ENCODE assay signal across 8 mouse cellular contexts in the genomic region with DNA sequence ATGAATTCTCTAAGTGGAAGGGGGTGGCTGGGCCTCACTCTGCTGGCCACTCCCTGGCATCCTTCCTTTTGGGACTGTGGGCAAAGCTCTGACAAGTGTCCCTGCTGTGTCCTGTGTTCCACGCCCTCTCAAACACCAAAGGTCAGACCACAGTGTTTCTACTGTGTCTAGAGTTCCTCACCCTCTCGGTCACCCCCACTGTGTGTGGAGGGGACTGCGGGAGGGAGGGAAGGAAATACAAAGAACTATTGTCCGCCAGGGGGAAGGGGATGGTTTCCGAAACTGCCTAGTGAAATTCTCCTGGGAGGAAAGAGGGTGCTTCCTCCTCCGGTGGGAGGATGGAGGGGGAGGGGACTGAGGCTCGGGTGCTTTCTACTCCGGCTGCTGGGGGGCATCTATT. TPM values are rescaled to one million over a fixed set of nuclear protein-coding genes. Genes with fewer than 3 reads are reported as not detected.
DNase-seq lines count a peak whose midpoint lies in the region; ATAC-seq and TF ChIP-seq lines count a peak whose summit lies in the region.

No protein-coding gene starts in this region.

- no peaks in the 10 kb centered on the region for H3K9me3 ChIP-seq in heart, embryonic 11.5 days (replicated peaks; ENCODE audit: control insufficient read depth, low read length)
- no peaks in the 10 kb centered on the region for H3K9me3 ChIP-seq in E14TG2a.4 (ENCODE audit: low read length)
- no peaks in the 10 kb centered on the region for H3K9me3 ChIP-seq in liver, embryonic 16.5 days (replicated peaks; ENCODE audit: control insufficient read depth, low read length)

- H3K9ac ChIP-seq in heart, embryonic 11.5 days (ENCODE audit: low read depth, low read length): peak overlapping the region; percentile 58; the same call in 1 of the 2 replicates
- no peak overlapping the region for H3K9ac ChIP-seq in liver, embryonic 16.5 days (ENCODE audit: low read depth, low read length)

- H3K27ac ChIP-seq in heart, embryonic 11.5 days (ENCODE audit: low read depth, low read length): peak overlapping the region; percentile 96; the same call in 1 of the 2 replicates
- no peak overlapping the region; the same call in 1 of the 2 replicates for H3K27ac ChIP-seq in liver, embryonic 16.5 days (ENCODE audit: low read length)

- peaks cover 30% of the 10 kb centered on the region for H3K4me1 ChIP-seq in heart, embryonic 11.5 days (ENCODE audit: control insufficient read depth, insufficient read depth, low read length)
- peaks cover 83% of the 10 kb centered on the region for H3K4me1 ChIP-seq in E14TG2a.4 (replicated peaks; ENCODE audit: low read depth, low read length)
- peaks cover 32% of the 10 kb centered on the region for H3K4me1 ChIP-seq in liver, embryonic 16.5 days (ENCODE audit: control insufficient read depth, low read depth, low read length)

- no peak for ATAC-seq in heart, embryonic 11.5 days (replicated peaks; ENCODE audit: insufficient number of reproducible peaks, low FRiP score, low TSS enrichment)
- ATAC-seq in granulocyte monocyte progenitor cell, adult 5-6 weeks (replicated peaks; ENCODE audit: poor library complexity, severe bottlenecking): peak; percentile 35
- no peak for ATAC-seq in liver, embryonic 16.5 days (ENCODE audit: low read depth)

- TF ChIP-seq CTCF in E14TG2a.4 (conservative IDR thresholded peaks at IDR 0.05; ENCODE audit: low read length): no peak

- H3K4me2 ChIP-seq in heart, embryonic 11.5 days: peak overlapping the region; percentile 71
- peak overlapping the region; percentile 77 for H3K4me2 ChIP-seq in liver, embryonic 16.5 days (ENCODE audit: low read depth, low read length)

- no peaks in the 10 kb centered on the region for H3K27me3 ChIP-seq in heart, embryonic 11.5 days (ENCODE audit: control insufficient read depth, insufficient read depth, low read length)
- no peaks in the 10 kb centered on the region; the same call in 1 of the 2 replicates for H3K27me3 ChIP-seq in E14TG2a.4 (ENCODE audit: insufficient read depth, low read length)
- no peaks in the 10 kb centered on the region for H3K27me3 ChIP-seq in liver, embryonic 16.5 days (ENCODE audit: control insufficient read depth, insufficient read depth, low read depth, low read length)

- no peak for DNase-seq in heart, adult 11 months
- no peak for DNase-seq in cerebellum, adult 8-10 months
- no peak for DNase-seq in cerebellum, adult 11 months
- no peak for DNase-seq in frontal cortex, postnatal 25 days (ENCODE audit: low spot score in 2 of 2)

- H3K36me3 ChIP-seq in heart, embryonic 11.5 days (ENCODE audit: control insufficient read depth, insufficient read depth, low read length): peaks cover 32% of the 10 kb centered on the region
- H3K36me3 ChIP-seq in E14TG2a.4 (ENCODE audit: insufficient read depth, low read length): peaks cover 53% of the 10 kb centered on the region
- H3K36me3 ChIP-seq in liver, embryonic 16.5 days (ENCODE audit: control insufficient read depth, insufficient read depth): no peaks in the 10 kb centered on the region; the same call in 1 of the 2 replicates

- H3K4me3 ChIP-seq in heart, embryonic 11.5 days (ENCODE audit: low read depth, low read length): peak overlapping the region; percentile 40; the same call in 1 of the 2 replicates
- H3K4me3 ChIP-seq in E14TG2a.4 (replicated peaks; ENCODE audit: low read length): peak overlapping the region; percentile 85
- no peak overlapping the region for H3K4me3 ChIP-seq in liver, embryonic 16.5 days (ENCODE audit: low read depth, low read length)

- 20% methylated on average over 8 of the region's 8 CpGs for WGBS in heart, embryonic 11.5 days (ENCODE audit: insufficient replicate concordance)
- WGBS in liver, embryonic 16.5 days (ENCODE audit: insufficient replicate concordance): 16% methylated on average over 8 of the region's 8 CpGs

RNA-seq across cellular contexts. Expression of gene Smtn, which starts 5.5 kb away (rescaled TPM):
- polyA plus RNA-seq in heart, embryonic 11.5 days (2014; fragmentation: Nextera tagmentation; extraction: Ambion mirVana): 66.9 and 72.9 TPM in 2 replicates
- 7.5 and 10.5 TPM in 2 replicates for total RNA-seq in granulocyte monocyte progenitor cell, adult 5-6 weeks (2014; fragmentation: Nextera tagmentation)
- 7.0 and 8.3 TPM in 2 replicates for total RNA-seq in granulocyte monocyte progenitor cell, adult 5-6 weeks (2017)
- polyA plus RNA-seq in liver, embryonic 16.5 days (2015; fragmentation: Nextera tagmentation; extraction: Ambion mirVana): 10.4 and 16.7 TPM in 2 replicates

RNA-seq across cellular contexts. Expression of gene Selenom, which starts 20.5 kb away (rescaled TPM):
- polyA plus RNA-seq in heart, embryonic 11.5 days (2014; fragmentation: Nextera tagmentation; extraction: Ambion mirVana): 122 and 127 TPM in 2 replicates
- 22.0 and 28.8 TPM in 2 replicates for total RNA-seq in granulocyte monocyte progenitor cell, adult 5-6 weeks (2014; fragmentation: Nextera tagmentation)
- 17.0 and 21.1 TPM in 2 replicates for total RNA-seq in granulocyte monocyte progenitor cell, adult 5-6 weeks (2017)
- polyA plus RNA-seq in liver, embryonic 16.5 days (2015; fragmentation: Nextera tagmentation; extraction: Ambion mirVana): 9.6 and 10.8 TPM in 2 replicates

RNA-seq across cellular contexts. Expression of gene Inpp5j, which starts 30.3 kb away (rescaled TPM):
- 6.5 and 7.0 TPM in 2 replicates for polyA plus RNA-seq in heart, embryonic 11.5 days (2014; fragmentation: Nextera tagmentation; extraction: Ambion mirVana)
- 0.94 and 1.1 TPM in 2 replicates for total RNA-seq in granulocyte monocyte progenitor cell, adult 5-6 weeks (2014; fragmentation: Nextera tagmentation)
- 0.09 and 0.57 TPM in 2 replicates for total RNA-seq in granulocyte monocyte progenitor cell, adult 5-6 weeks (2017)
- polyA plus RNA-seq in liver, embryonic 16.5 days (2015; fragmentation: Nextera tagmentation; extraction: Ambion mirVana): 0.96 and 1.0 TPM in 2 replicates

RNA-seq across cellular contexts. Expression of gene Pla2g3, which starts 46.9 kb away (rescaled TPM):
- 0.26 and 0.39 TPM in 2 replicates for polyA plus RNA-seq in heart, embryonic 11.5 days (2014; fragmentation: Nextera tagmentation; extraction: Ambion mirVana)
- total RNA-seq in granulocyte monocyte progenitor cell, adult 5-6 weeks (2014; fragmentation: Nextera tagmentation): 0.26 TPM in 1 of 2 replicates, not detected in the other
- not detected in 2 replicates for total RNA-seq in granulocyte monocyte progenitor cell, adult 5-6 weeks (2017)
- 0.09 and 0.12 TPM in 2 replicates for polyA plus RNA-seq in liver, embryonic 16.5 days (2015; fragmentation: Nextera tagmentation; extraction: Ambion mirVana)

Comparison
In these comparisons a context has a peak if more than half of its experiments do, and no peak if none do; other contexts are left out.
1. RNA of gene Selenom, which starts 20.5 kb away (polyA plus RNA-seq): 122 to 127 TPM in heart, embryonic 11.5 days; 9.6 to 10.8 TPM in liver, embryonic 16.5 days; every median in the first group is over 10 times any median in the second.